Mouse (Mus musculus) embryo, embryonic 11.5 days (tissue): ENCODE data around the gene Fam149b.
"Not testable (repeated sequence)": the region's sequence is repeated elsewhere in the genome, so short reads cannot be mapped to it uniquely, and the experiment has no call there.

Experiments used
- DNase-seq: peaks from one replicate; pipeline ENCODE4 v3.0.0-alpha.2; 2012; ENCODE audit warnings: low read depth, low spot score

The Fam149b gene

DNA sequence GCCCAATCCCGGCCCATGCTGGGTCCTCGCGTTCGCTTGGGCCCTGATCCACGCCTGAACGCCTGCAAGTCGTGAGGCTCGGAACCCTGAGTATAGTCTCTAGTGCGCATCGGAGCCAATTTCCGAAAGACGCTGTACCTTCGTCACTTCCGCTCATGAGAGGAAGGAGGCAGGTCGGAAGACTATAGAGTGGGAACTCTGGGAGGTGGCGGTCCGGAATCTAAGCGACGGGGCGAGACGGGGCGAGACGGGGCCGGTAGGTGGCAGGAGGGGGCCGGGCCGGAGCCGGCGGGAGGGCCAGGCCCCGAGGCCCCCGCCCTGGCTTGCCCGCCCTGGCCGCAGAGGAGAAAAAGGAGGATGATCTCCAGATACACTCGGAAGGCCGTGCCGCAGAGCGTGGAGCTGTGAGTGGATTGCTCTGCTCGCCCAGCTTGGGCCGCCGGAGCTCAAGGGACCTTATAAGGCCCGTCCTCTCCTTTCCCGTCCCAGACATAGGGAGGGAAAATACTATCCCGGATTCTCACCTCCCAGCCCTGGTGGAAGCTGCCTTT, at the start of gene Fam149b, which contains the start of gene Ecd:
Gene Fam149b (plus strand): TSS at position 172 of the 551 bp plus-strand sequence.
Gene Ecd (minus strand): TSS at position 131 of the 551 bp plus-strand sequence.
- peak; percentile 93 for DNase-seq

DNA sequence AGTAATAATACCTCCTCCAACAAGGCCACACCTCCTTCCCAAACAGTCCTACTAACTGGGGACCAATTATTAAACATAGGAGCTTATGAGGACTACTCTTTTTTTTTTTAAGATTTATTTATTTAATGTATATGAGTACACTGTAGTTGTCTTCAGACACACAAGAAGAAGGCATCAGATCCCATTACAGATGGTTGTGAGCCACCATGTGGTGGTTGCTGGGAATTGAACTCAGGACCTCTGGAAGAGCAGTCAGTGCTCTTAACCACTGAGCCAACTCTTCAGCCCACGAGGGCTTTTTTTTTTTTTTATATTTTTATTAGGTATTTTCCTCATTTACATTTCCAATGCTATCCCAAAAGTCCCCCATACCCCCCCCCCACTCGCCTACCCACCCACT, 42.9 kb upstream of the Fam149b start:
- not testable (repeated sequence) for DNase-seq

DNA sequence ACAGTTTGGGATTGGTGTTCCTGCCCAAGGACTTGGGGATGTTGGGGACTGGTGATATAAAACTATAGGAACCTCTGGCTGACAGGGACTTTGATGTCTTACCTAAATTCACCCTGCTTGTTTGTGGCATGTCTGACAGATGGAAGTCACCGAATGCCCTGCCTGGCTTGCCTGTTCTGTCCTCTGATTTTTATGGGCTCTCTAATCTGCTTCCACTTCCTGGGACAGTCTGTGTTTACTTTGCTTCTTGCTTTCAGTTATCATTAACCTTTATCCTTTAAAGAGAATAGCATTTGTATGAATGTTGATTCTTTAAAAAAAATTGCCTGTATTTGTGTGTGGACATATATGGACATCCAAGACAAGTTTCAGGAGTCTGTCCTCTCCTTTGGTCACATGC, 32.8 kb upstream of the Fam149b start:
- DNase-seq = no peak

- peak; percentile 9 for DNase-seq
Measured at GRCm38 (mm10) chr14:20319420-20319819, 28.5 kb upstream of the Fam149b start.

DNA sequence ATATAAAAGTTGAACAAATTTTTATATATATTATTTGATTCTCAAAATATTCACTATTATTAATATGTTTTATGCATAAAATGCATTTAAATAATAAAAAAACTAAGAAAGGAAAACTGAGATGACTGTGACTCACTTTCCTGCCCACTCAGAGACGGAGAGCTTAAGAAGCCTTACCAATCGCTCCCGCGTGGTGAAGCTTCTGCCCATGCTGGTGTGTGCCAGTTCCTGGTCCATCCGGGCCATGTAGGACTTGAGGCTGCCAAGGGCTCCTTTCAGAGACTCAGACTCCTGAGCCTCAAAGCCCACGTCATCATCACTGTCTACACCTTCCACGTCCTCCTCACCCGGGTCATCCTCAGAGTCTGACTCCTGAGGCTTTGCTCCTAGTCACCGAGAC, 23.8 kb upstream of the Fam149b start:
- no peak for DNase-seq

DNA sequence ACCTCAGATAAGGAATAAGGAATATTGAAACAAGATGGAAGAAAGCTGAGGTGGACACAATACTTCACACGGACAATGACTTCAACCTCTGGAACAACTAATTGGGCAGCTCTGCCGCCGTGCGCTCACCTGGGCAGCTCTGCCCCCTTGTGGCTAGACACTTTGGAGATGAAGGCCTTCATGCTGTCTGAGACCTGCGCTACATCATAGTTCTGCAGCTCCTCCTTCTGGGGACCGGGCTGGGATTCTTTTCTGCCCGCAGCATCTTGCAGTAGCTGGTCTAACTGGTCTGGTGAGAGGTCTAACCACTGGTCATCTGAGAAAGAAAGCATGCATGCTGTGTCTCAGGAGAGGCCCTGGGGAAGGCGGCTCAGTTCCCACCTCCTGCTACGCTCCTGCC, 19.5 kb upstream of the Fam149b start:
- DNase-seq = no peak

GRCm38 (mm10) chr14:20331316-20331715, 16.6 kb upstream of the Fam149b start:
- DNase-seq = no peak

GRCm38 (mm10) chr14:20339415-20339814, 8.5 kb upstream of the Fam149b start:
- DNase-seq = no peak

- peak; percentile 20 for DNase-seq
Measured at GRCm38 (mm10) chr14:20340149-20340548, 7.8 kb upstream of the Fam149b start.

DNA sequence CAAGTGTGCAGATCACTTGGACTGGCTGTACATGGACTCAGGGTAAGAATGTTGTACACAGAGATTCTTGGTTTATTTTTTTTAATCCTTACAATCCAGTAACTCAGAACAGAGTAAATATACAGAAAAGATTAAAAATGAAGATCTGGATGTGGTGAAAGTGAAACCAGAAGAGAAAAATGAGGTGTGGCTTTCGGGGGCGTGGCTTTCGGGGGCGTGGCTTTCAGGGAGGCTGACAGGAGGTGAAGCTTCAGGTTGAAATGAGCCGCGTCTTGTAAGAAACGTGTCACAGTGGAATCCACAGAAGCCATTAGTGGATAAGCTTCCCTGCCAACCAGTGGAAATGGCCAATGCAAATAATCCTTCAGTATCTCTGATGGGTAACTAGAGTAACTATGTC, 7.1 kb upstream of the Fam149b start:
- DNase-seq = no peak

GRCm38 (mm10) chr14:20345885-20346284, 2.1 kb upstream of the Fam149b start:
- DNase-seq = no peak

- DNase-seq = no peak
Measured at GRCm38 (mm10) chr14:20347441-20347990, 446 bp upstream of the Fam149b start.

DNA sequence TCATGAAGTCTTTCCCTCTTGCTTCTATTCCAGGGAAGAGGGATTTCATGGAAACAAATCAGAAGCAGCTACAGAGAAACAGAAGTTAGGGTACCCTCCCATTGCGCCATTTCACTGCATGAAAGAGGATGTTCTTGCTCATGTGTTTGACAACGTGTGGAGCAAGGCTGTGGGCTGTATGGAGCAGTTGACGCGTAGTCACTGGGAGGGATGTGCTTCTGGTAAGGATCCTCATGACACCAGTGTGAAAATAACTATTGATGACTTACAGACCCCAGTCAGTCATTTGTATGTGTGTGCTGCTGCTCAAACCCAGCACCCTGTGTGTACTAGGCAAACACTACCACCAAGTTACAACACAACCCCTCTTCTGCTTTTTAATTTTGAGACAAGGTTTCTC, 15.3 kb downstream of the Fam149b start:
- no peak for DNase-seq

- no peak for DNase-seq
Measured at GRCm38 (mm10) chr14:20368271-20368670, 20.3 kb downstream of the Fam149b start.

DNA sequence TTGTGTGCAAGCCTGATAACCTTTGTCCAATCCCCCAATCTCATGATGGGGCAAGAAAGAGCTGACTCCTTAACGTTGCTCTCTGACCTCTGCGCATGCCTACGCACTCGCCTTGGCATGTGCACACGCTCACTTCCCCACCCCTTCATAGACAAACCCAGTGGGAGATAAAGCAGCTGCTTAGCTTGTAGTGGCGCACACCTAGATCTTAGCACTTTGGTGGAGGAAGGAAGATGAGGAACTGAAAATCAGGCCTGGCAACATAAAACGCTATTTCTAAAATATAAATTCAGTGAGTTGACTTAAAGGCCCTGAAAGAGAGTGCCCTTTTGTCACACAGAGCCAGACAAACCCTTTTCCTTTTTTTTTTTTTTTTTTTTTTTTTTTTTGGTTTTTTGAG, 22.8 kb downstream of the Fam149b start:
- DNase-seq = no peak

DNA sequence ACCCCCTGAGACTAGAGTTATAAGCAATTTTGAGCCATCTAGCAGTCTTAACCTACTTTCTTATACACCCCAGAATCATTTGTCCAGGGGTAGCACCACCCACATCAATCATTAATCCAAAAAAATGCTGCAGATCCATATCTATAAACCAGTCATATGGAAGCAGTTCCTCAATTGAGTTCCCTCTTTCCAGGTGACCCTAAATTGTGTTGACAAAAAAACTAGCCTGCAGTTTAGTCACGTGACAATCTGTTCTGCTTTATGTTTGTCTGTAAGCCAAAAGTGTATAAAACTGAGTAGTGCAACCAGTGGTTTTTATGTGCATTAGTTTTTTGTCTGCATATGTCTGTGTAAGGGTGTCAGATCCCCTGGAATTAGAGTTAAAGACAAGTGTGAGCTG, 23.9 kb downstream of the Fam149b start:
- no peak for DNase-seq

GRCm38 (mm10) chr14:20377112-20377521, 29.2 kb downstream of the Fam149b start:
- DNase-seq = no peak

- DNase-seq = no peak
Measured at GRCm38 (mm10) chr14:20378313-20379061, 30.5 kb downstream of the Fam149b start.

- DNase-seq = no peak
Measured at GRCm38 (mm10) chr14:20379087-20379640, 31.2 kb downstream of the Fam149b start.

DNA sequence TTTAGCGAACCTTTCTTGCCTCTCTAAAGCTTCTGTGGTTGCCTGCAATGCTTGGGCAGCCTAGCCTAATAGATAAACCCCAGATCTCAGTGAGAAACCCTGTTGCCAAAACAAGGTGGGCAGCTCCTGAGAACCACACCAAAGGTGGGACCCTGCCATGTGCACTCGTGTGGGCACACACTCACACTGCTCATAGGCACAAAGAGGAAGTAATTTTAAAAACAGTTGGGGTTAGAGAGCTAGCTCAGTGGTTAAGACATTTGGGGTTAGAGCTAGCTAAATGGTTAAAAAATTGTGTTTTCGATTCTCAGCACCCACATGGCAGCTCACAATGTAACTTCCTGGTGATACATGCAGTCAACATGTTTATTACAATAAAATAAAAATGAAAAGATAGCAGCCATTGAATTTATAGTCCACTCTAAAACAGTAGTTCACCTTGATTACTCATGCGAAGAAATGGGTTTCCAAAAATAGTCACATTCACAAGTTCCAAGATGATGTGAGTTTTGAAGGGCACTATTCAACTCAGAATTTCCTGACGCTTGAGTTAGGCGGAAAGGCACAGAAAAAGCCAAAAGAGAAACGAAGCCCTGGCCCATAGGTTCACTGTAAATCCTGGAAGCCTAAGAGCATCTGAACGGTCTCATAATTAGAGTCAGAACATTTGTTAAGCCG, 31.9 kb downstream of the Fam149b start:
- no peak for DNase-seq

GRCm38 (mm10) chr14:20388441-20389129, 40.6 kb downstream of the Fam149b start, which contains the start of gene Dnajc9:
TSS of gene Dnajc9 (minus strand) at chr14:20388910.
- DNase-seq = peak; percentile 83
